Mouse (Mus musculus): ENCODE measurements around the gene Lpp. TPM values are rescaled to one million over a fixed set of nuclear protein-coding genes. Genes with fewer than 3 reads are reported as not detected.

Lpp gene
- total and polyA plus RNA-seq, 3 experiments: 7.7 to 25.1 (median 23.6) TPM

DNA sequence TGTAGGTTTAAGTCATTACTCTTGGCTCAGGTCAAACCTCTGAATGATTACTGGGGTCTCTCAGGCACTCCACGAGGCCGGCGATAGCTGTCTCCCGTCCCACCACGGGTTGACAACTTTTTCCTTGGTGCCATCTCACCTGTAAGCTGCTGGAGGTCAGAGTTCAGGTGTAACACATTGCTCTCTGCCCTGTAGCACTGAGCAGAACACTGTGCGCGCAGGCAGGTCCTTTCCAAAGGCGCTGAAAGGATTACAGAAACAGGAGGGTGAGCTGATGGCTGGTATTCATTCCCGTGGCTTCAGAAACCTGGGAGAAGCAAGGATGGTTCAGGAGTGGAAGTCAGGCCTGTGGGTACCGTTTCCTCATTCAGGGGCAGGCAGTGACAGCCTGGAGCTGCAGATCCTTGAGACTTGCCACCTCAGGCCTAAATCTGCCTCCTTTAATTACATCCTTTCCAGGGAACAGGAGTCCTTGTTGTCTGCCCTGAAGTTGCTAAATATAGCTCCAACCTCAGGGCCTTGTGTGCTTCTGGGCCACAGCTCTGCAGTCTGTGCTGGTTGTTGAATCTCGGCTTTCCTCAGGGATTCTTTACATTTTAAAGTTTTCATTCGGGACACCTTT is 31.2 kb downstream of the Lpp start:
- Histone ChIP-seq H3K27me3 (ENCODE audit: control insufficient read depth, insufficient read depth, low read length) (no peaks in the 10 kb centered on the region), H3K27ac (peak overlapping the region; percentile 80), H3K36me3 (ENCODE audit: control insufficient read depth, insufficient read depth, low read length) (peaks cover 15% of the 10 kb centered on the region), H3K9ac (ENCODE audit: low read depth, low read length) (no peak overlapping the region), H3K4me1 (ENCODE audit: control insufficient read depth, insufficient read depth, low read length) (peaks cover 32% of the 10 kb centered on the region), H3K79me2 (replicated peaks; ENCODE audit: control insufficient read depth, insufficient read depth, low read length) (peaks cover 13% of the 10 kb centered on the region), H3K4me3 (no peak overlapping the region)
- no peak for DNase-seq
- TF ChIP-seq EP300 (IDR thresholded peaks at IDR 0.05; ENCODE audit: insufficient read depth, low read depth, low read length): no peak
- TF ChIP-seq CTCF (IDR thresholded peaks at IDR 0.05): no peak
- TF ChIP-seq POLR2A (IDR thresholded peaks at IDR 0.05; ENCODE audit: insufficient read depth, low read depth, low read length): no peak
- intact Hi-C loops (cut with DNase I): no loop called here
- WGBS: 47% methylated on average over 12 of the region's 12 CpGs

DNA sequence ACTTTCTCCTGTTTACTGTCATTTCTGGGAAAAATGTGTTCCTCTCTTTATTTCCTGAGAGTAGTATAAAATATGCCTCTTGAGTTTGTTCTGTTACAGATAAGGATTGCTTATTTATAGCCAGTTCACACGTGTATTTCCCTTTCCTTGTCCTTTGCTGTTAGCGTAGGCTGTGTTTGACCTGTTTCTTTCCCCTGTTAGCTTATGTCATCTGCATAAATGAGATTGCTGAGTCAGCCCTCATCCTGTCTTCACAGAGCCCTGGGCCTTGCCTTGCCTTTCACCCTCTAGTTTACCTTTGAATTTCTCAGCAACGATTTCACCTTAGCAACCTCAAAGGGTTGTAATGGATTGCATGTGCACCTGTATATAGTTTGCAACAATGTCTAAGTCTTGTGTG is 32.5 kb downstream of the Lpp start:
- Histone ChIP-seq H3K9ac (ENCODE audit: low read depth, low read length) (no peak overlapping the region), H3K4me3 (no peak overlapping the region), H3K36me3 (ENCODE audit: control insufficient read depth, insufficient read depth, low read length) (peaks cover 7% of the 10 kb centered on the region), H3K4me1 (ENCODE audit: control insufficient read depth, insufficient read depth, low read length) (peaks cover 32% of the 10 kb centered on the region), H3K27ac (peak overlapping the region; percentile 38), H3K79me2 (replicated peaks; ENCODE audit: control insufficient read depth, insufficient read depth, low read length) (peaks cover 13% of the 10 kb centered on the region), H3K27me3 (ENCODE audit: control insufficient read depth, insufficient read depth, low read length) (no peaks in the 10 kb centered on the region)
- DNase-seq: no peak
- no peak for TF ChIP-seq POLR2A (IDR thresholded peaks at IDR 0.05; ENCODE audit: insufficient read depth, low read depth, low read length)
- TF ChIP-seq EP300 (IDR thresholded peaks at IDR 0.05; ENCODE audit: insufficient read depth, low read depth, low read length): no peak
- no peak for TF ChIP-seq CTCF (IDR thresholded peaks at IDR 0.05)
- intact Hi-C loops (cut with DNase I): no loop called here
- WGBS: 16% methylated on average over 3 of the region's 3 CpGs

DNA sequence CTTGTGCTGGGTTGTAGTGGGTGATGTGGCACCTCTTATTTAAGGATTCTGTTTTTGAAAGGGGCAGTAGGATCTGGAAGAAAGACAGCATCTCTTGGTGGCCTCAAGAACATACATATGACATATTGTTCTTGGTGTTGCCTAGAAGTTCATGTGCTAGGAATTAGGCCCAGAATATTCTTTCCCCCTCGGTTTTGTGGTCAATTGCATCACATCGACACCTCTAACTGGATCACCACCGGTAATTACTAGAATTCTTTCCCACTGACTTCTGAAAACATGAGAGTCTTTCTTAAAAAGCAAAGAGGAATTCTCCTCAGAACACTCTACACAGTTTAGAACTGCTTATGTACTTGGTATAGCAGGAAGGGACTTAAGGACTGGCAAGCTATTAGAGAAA is 34.3 kb downstream of the Lpp start:
- Histone ChIP-seq H3K4me3 (no peak overlapping the region), H3K79me2 (replicated peaks; ENCODE audit: control insufficient read depth, insufficient read depth, low read length) (peaks cover 7% of the 10 kb centered on the region), H3K4me1 (ENCODE audit: control insufficient read depth, insufficient read depth, low read length) (peaks cover 25% of the 10 kb centered on the region), H3K27ac (no peak overlapping the region), H3K36me3 (ENCODE audit: control insufficient read depth, insufficient read depth, low read length) (peaks cover 7% of the 10 kb centered on the region), H3K9ac (ENCODE audit: low read depth, low read length) (no peak overlapping the region), H3K27me3 (ENCODE audit: control insufficient read depth, insufficient read depth, low read length) (no peaks in the 10 kb centered on the region)
- DNase-seq: no peak
- 73% methylated on average over 3 of the region's 3 CpGs for WGBS
- TF ChIP-seq EP300 (IDR thresholded peaks at IDR 0.05; ENCODE audit: insufficient read depth, low read depth, low read length): no peak
- TF ChIP-seq POLR2A (IDR thresholded peaks at IDR 0.05; ENCODE audit: insufficient read depth, low read depth, low read length): no peak
- TF ChIP-seq CTCF (IDR thresholded peaks at IDR 0.05): no peak
- intact Hi-C loops (cut with DNase I): no loop called here

DNA sequence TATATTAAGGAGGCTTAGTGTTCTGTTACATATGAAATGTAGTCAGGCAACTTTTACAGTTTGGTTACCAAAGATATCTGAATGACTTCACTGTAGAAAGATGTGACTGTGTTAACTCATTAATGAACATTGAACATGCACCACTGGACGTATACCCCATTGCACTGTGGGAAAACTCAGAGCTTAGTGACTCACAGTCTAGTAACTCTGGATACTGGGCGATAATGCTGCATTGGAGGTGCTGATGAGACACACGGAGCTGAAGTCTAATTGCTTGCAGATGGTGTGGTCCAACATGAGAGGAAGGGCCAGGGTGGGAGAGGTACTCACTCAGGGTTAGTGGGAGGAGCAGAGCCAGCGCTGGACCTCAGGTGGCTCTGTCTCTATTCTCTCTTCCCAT is 34.7 kb downstream of the Lpp start:
- H3K79me2 ChIP-seq (replicated peaks; ENCODE audit: control insufficient read depth, insufficient read depth, low read length): peaks cover 7% of the 10 kb centered on the region
- no peaks in the 10 kb centered on the region for H3K27me3 ChIP-seq (ENCODE audit: control insufficient read depth, insufficient read depth, low read length)
- no peak overlapping the region for H3K4me3 ChIP-seq
- no peak overlapping the region for H3K27ac ChIP-seq
- H3K4me1 ChIP-seq (ENCODE audit: control insufficient read depth, insufficient read depth, low read length): peaks cover 25% of the 10 kb centered on the region
- no peak overlapping the region for H3K9ac ChIP-seq (ENCODE audit: low read depth, low read length)
- TF ChIP-seq EP300 (IDR thresholded peaks at IDR 0.05; ENCODE audit: insufficient read depth, low read depth, low read length) (no peak), CTCF (IDR thresholded peaks at IDR 0.05) (no peak), POLR2A (IDR thresholded peaks at IDR 0.05; ENCODE audit: insufficient read depth, low read depth, low read length) (no peak)
- peaks cover 7% of the 10 kb centered on the region for H3K36me3 ChIP-seq (ENCODE audit: control insufficient read depth, insufficient read depth, low read length)
- no peak for DNase-seq
- intact Hi-C loops (cut with DNase I): no loop called here
- WGBS: 74% methylated on average over 4 of the region's 4 CpGs

DNA sequence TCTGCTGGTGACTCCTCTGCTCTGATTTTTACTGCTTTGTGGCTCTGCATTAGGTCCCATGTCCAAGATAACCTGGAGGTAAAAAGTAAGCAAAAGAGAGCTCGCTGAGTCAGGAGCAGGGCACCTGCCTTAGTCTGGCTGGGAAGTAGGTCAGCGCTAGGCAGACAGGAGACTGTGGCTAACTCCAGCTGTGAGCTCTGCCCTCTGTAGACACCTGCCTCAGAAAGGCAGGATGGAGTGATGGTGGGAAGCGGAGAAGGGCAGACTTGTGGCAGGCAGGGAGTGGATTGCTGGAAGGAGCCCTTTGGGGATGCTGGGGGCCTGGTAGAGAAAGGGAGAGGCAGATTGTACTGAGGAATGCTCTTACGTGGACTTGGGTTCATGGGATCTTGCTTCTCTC is 35.4 kb downstream of the Lpp start:
- H3K79me2 ChIP-seq (replicated peaks; ENCODE audit: control insufficient read depth, insufficient read depth, low read length): peaks cover 7% of the 10 kb centered on the region
- no peak overlapping the region for H3K27ac ChIP-seq
- intact Hi-C loops (cut with DNase I): no loop called here
- H3K4me1 ChIP-seq (ENCODE audit: control insufficient read depth, insufficient read depth, low read length): peaks cover 27% of the 10 kb centered on the region
- 94% methylated on average over 4 of the region's 4 CpGs for WGBS
- no peaks in the 10 kb centered on the region for H3K27me3 ChIP-seq (ENCODE audit: control insufficient read depth, insufficient read depth, low read length)
- peaks cover 9% of the 10 kb centered on the region for H3K36me3 ChIP-seq (ENCODE audit: control insufficient read depth, insufficient read depth, low read length)
- no peak overlapping the region for H3K4me3 ChIP-seq
- no peak for TF ChIP-seq EP300 (IDR thresholded peaks at IDR 0.05; ENCODE audit: insufficient read depth, low read depth, low read length)
- TF ChIP-seq POLR2A (IDR thresholded peaks at IDR 0.05; ENCODE audit: insufficient read depth, low read depth, low read length): no peak
- TF ChIP-seq CTCF (IDR thresholded peaks at IDR 0.05): no peak
- no peak for DNase-seq
- H3K9ac ChIP-seq (ENCODE audit: low read depth, low read length): no peak overlapping the region

DNA sequence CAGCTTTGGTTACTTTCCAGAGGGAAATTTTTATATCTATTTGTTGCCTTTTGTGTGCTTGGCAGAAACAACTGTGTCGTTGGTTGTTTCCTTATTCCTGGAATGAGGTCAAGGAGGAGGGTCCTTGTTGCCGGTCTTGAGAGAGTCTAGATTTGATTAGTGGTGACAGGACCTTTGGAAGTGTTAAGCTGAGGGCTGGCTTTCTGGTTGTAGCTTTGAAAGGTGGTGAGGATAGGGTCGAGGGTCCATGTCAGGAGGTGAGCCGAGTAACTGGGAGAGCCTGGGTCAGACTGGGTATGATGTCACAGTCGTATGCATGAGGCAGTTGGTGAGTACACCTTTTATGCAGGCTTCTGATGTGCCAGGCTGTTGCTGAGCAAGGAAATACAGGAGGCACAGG is 36.4 kb downstream of the Lpp start:
- no peak for DNase-seq
- peaks cover 28% of the 10 kb centered on the region for H3K4me1 ChIP-seq (ENCODE audit: control insufficient read depth, insufficient read depth, low read length)
- 52% methylated on average over 5 of the region's 5 CpGs for WGBS
- no peaks in the 10 kb centered on the region for H3K27me3 ChIP-seq (ENCODE audit: control insufficient read depth, insufficient read depth, low read length)
- H3K79me2 ChIP-seq (replicated peaks; ENCODE audit: control insufficient read depth, insufficient read depth, low read length): peaks cover 7% of the 10 kb centered on the region
- peaks cover 12% of the 10 kb centered on the region for H3K36me3 ChIP-seq (ENCODE audit: control insufficient read depth, insufficient read depth, low read length)
- H3K9ac ChIP-seq (ENCODE audit: low read depth, low read length): no peak overlapping the region
- intact Hi-C loops (cut with DNase I): loop anchor here (5.0 kb wide), 2 partner anchors 32 to 633 kb away; no protein-coding TSS in a partner anchor
- H3K27ac ChIP-seq: no peak overlapping the region
- no peak overlapping the region for H3K4me3 ChIP-seq
- TF ChIP-seq EP300 (IDR thresholded peaks at IDR 0.05; ENCODE audit: insufficient read depth, low read depth, low read length) (no peak), CTCF (IDR thresholded peaks at IDR 0.05) (no peak), POLR2A (IDR thresholded peaks at IDR 0.05; ENCODE audit: insufficient read depth, low read depth, low read length) (no peak)
